Mouse (Mus musculus): ENCODE measurements at regions not wholly inside any gene's neighbourhood (a gene's known extent, or its start where the extent isn't known, plus 50 kb on each side); places are given as distances from the start of the nearest gene placed in this dataset.

GRCm38 (mm10) chr13:44308227-44308626, 421.0 kb upstream of the Jarid2 start:
- no peak for TF ChIP-seq GATA1 (IDR thresholded peaks at IDR 0.05; ENCODE audit: low read length)
- TF ChIP-seq TAL1 (IDR thresholded peaks at IDR 0.05; ENCODE audit: low read length) = no peak

Data from erythroblast, embryonic 14.5 days (primary cell).